Mouse (Mus musculus) kidney, adult 11 months (tissue): ENCODE measurements around the gene Hps4.

Experiments
- DNase-seq: peaks from one replicate; pipeline ENCODE4 v3.0.0; 2022

The Hps4 gene

GRCm38 (mm10) chr5:112324637-112325545, 18.0 kb upstream of the Hps4 start:
- peak; percentile 52 for DNase-seq

GRCm38 (mm10) chr5:112325546-112326445, 17.1 kb upstream of the Hps4 start, which contains the start of gene Tfip11:
Gene Tfip11 (plus strand): TSS chr5:112326358.
- peak; percentile 93 for DNase-seq

GRCm38 (mm10) chr5:112326446-112327009, 16.4 kb upstream of the Hps4 start:
- no peak for DNase-seq

GRCm38 (mm10) chr5:112327854-112328253, 15.0 kb upstream of the Hps4 start:
- no peak for DNase-seq

- DNase-seq: no peak
Measured at GRCm38 (mm10) chr5:112329805-112330564, 12.9 kb upstream of the Hps4 start.

- DNase-seq: peak; percentile 40
Measured at GRCm38 (mm10) chr5:112335473-112335872, 7.4 kb upstream of the Hps4 start.

- DNase-seq: no peak
Measured at GRCm38 (mm10) chr5:112337004-112337403, 5.9 kb upstream of the Hps4 start.

- no peak for DNase-seq
Measured at GRCm38 (mm10) chr5:112339215-112339614, 3.7 kb upstream of the Hps4 start.

GRCm38 (mm10) chr5:112343205-112343595, 317 bp downstream of the Hps4 start:
- peak; percentile 30 for DNase-seq

- peak; percentile 60 for DNase-seq
Measured at GRCm38 (mm10) chr5:112344092-112344960, 1.4 kb downstream of the Hps4 start.

- DNase-seq: no peak
Measured at GRCm38 (mm10) chr5:112346211-112346965, 3.5 kb downstream of the Hps4 start.

- DNase-seq: no peak
Measured at GRCm38 (mm10) chr5:112349169-112349568, 6.3 kb downstream of the Hps4 start.

GRCm38 (mm10) chr5:112355493-112355892, 12.6 kb downstream of the Hps4 start:
- no peak for DNase-seq

- no peak for DNase-seq
Measured at GRCm38 (mm10) chr5:112355910-112356309, 13.0 kb downstream of the Hps4 start, which contains the start of gene Gm6583. Gene Gm6583 (minus strand): TSS chr5:112356033.

- DNase-seq: peak; percentile 35
Measured at GRCm38 (mm10) chr5:112356322-112356721, 13.4 kb downstream of the Hps4 start.

GRCm38 (mm10) chr5:112359520-112359919, 16.6 kb downstream of the Hps4 start:
- DNase-seq: no peak

GRCm38 (mm10) chr5:112360077-112360476, 17.2 kb downstream of the Hps4 start:
- no peak for DNase-seq

- no peak for DNase-seq
Measured at GRCm38 (mm10) chr5:112364184-112364797, 21.4 kb downstream of the Hps4 start.

GRCm38 (mm10) chr5:112366879-112367278, 24.0 kb downstream of the Hps4 start:
- no peak for DNase-seq

- no peak for DNase-seq
Measured at GRCm38 (mm10) chr5:112367338-112367737, 24.5 kb downstream of the Hps4 start.
